Mouse (Mus musculus) liver (tissue): ENCODE results near the gene Pnliprp1.

ENCODE experiments used
- DNase-seq: peaks from one replicate; pipeline ENCODE4 v3.0.0-alpha.2; 2020; ENCODE audit warnings: mixed read lengths

Gene Pnliprp1

DNA sequence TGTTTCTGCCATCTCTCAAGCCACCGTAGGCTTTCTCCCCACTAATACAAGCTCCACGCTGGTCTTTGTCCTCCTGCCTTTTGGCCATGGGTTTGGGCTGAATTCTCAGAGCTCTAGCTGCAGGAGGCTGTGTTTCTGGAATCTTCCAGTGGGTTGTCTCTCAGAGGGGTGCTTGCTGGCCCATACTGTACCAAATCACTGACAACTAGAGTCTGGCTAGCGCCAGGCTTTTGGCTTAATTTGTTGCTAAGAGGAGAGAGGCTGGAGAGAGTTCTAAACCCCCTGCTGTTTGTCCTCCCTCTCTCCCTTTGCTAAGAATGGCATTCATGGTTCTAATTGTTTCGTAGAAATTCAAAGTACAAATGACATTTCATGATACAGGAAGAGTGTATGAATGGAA, 52.9 kb downstream of the Pnliprp1 start:
- no peak for DNase-seq

DNA sequence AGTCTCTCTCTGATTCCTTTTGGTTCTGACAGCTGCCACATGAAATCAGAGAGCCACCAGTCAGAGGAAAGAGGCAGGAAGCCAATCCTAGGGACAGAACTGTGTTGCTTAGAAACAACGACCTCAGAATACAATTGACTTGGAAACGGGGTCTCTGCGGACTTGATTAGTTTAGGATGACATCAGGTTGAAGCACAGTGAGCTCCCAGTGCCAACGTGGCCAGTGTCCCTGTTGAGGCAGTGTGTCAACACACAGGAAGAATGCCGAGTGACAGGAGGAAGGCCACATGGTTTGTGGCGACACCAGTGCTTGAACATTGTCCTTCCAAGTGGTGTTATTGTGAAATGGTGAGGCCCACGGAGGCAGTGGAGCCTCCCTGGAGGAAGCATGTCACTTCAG, 55.3 kb downstream of the Pnliprp1 start:
- no peak for DNase-seq

DNA sequence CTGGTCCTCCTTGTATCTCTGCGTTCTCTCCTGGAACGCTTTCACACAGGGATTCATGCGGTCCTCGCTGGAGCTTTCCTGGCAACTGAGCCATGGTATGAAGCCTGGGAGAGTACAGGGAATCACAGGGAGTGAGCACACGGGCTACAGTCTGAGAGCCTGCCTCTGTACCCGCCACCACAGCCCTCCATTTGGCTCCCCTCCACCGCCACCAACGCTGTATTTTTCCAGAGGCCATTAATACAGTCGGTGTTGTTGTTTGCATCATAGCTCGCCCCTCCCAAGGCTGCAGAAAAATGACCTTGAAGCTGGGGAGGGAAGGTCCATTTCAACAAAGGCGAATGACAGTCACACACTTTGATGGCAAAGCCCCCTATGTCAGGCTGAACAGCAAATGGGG, 60.5 kb downstream of the Pnliprp1 start:
- DNase-seq = no peak
